Mouse (Mus musculus) liver, adult 2 months (tissue): ENCODE measurements at regions not wholly inside any gene's neighbourhood (a gene's known extent, or its start where the extent isn't known, plus 50 kb on each side); places are given as distances from the start of the nearest gene placed in this dataset.

Source experiments
- CTCF ChIP-seq: fragments of 200-500 bp; IDR thresholded peaks from 2 replicates; pipeline ENCODE4 v1.5.1; 2011; ENCODE audit warnings: low read depth, low read length, control low read depth
- POLR2A ChIP-seq: fragments of 200-500 bp; IDR thresholded peaks from 2 replicates; pipeline ENCODE4 v1.6.1; 2011; ENCODE audit warnings: low read length, control low read depth; ENCODE audit not compliant: insufficient read depth; ENCODE audit errors: extremely low read depth

- TF ChIP-seq POLR2A (no peak), CTCF (no peak)
Measured at GRCm38 (mm10) chr13:54321011-54321410, 50.1 kb upstream of the Cplx2 start.
